Mouse (Mus musculus) urinary bladder, postnatal 25 days (tissue): Measurements from ENCODE around the gene Mxra8.

Source experiments
- DNase-seq: peaks from one replicate; pipeline ENCODE4 v3.0.0; 2022; ENCODE audit warnings: low spot score

The Mxra8 gene

DNA sequence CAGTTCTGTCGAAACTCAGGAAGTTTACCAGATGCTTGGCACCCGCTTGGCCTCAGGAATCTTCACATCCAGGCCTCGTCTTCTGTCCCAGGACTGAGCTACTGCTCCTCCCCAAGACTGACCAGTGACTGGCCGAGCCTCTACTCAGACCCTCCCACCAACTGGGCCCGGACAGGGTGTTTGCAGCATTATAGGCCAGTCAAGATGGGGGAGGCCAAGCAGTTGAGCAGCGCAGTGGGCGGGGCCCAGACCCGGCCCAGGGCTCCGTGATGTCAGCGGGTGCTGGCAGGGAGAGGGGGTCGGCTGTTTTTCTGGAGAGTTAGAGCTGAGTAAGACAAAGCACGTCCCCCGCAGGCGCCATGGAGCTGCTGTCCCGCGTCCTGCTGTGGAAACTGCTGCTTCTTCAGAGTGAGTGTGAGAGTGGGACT, at the start of gene Mxra8:
TSS of gene Mxra8 (plus strand) at position 198 of the 428 bp plus-strand sequence.
- DNase-seq = peak; percentile 67

GRCm38 (mm10) chr4:155790021-155790489, 49.4 kb upstream of the Mxra8 start, which contains the start of gene Ankrd65:
Gene Ankrd65 (plus strand): TSS chr4:155790439.
- DNase-seq = no peak

- DNase-seq = peak; percentile 35
Measured at GRCm38 (mm10) chr4:155790650-155791161, 48.8 kb upstream of the Mxra8 start.

DNA sequence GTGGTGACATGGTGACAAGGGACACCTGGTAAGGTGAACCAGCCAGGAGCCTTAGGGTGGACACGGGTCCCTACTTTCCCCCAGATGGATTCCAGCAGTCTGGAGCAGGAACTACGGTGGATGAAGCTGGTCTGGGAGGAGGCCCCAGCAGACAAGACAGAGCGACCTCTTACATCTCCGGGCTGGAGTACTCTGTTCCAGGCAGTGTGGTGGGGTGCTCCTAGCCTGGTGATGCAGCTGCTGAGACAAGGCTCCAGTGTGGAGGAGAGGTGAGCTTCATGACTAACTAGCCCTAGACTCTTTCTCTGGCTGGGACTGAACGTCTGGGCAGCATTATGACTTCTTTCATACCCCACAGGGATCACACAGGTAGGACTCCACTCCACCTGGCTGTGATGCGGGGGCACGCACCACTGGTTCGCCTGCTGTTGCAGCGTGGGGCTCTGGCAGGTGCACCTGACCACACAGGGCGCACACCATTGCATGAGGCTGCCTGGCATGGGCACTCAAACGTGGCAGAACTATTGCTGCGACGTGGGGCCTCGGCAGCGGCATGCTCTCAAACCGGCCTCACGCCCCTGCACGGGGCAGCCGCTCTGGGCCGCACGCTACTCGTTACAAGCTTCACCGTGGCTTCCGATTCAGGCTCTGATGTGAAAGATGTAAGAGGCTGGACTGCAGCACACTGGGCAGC, 48.1 kb upstream of the Mxra8 start:
- no peak for DNase-seq

DNA sequence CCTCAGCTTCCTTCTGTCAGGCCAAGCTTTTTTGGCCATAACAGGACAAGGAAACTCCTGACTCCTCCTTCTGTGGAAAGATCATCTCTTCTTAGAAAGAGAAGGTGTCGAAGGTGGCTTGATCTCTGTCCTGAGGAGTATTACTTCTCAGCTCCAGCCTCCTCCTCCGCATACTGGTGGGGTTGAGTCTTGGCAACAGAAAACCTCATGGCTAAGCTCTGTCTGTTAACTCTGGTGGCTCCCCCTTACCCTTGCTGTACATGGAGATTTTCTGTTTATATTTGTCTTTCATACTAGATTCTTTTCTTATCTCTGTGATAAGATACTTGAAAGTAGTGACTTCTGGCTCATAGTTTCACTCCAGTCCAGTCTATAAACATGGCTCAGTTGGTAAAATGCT, 45.8 kb upstream of the Mxra8 start:
- DNase-seq = no peak

DNA sequence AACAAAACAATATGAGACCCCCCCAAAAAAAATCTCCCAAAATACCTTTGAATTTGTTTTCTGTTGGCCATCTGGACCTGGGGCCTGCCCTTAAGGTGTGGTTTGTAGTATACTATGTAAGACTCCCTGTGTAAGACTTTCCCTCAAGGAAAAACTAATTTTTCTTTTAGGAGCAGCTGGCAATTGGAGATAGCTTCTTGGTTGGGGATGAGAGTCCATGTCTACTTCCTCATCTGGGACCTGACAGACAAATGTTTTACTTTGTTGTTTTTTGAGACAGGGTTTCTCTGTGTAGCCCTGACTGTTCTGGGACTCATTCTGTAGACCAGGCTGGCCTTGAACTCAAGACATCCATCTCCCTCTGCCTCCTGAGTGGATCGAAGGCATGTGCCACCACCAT, 37.4 kb upstream of the Mxra8 start:
- no peak for DNase-seq

- DNase-seq = no peak
Measured at GRCm38 (mm10) chr4:155802741-155803339, 36.6 kb upstream of the Mxra8 start, which contains the start of gene Mrpl20. Gene Mrpl20 (plus strand): TSS chr4:155802878.

DNA sequence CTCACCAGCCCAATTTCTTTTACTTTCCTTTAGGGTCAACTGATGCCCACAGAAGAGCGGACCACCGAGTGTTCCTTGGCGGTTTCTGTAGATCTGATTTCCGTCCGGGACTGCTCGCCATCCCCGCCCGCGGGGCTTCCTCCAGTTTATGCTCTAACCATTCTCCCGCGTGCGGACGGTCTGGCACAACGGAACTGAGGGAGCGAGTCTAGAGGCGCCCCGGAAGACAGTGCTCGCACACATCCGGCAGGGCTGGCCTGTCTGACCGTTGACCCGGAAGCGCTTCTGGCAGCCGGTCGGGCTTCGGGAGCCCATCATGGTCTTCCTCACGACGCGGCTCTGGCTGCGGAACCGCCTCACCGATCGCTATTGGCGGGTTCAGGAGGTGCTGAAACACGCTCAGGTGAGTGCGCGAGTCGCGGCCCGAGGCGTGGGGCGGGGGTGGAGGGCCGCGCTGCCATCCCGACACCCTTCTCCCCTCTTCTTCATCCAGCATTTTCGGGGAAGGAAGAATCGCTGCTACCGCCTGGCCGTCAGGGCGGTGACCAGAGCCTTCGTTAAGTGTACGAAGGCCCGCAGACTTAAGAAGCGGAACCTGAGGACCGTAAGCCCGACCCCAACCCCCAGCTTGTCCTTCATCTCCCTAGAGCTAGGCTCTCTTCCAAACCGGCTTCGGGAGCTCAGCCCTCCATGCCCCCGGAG, 36.0 kb upstream of the Mxra8 start:
- DNase-seq = peak; percentile 98

DNA sequence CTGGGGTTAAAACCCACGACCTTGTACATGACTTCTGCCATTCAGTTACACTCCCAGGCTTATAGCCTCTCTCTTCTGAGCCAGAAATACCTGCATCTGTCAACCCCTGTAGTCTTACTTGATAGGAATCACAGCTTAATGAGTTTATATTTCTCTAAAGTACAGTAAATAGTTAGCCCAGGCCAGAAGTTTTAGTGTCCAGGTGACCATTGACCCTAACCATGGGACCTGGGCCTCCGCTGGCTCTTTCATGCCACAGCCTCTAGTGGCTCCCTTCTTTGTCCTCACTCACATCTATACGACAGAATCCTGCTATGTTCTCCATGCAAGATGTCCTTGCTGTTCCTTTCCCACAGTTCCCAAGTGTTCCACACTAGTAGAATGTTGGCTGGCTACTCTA, 31.6 kb upstream of the Mxra8 start:
- DNase-seq = no peak

- peak; percentile 81 for DNase-seq
Measured at GRCm38 (mm10) chr4:155811929-155812664, 27.4 kb upstream of the Mxra8 start, which contains the start of gene Ccnl2. Gene Ccnl2 (plus strand): TSS chr4:155812489.

DNA sequence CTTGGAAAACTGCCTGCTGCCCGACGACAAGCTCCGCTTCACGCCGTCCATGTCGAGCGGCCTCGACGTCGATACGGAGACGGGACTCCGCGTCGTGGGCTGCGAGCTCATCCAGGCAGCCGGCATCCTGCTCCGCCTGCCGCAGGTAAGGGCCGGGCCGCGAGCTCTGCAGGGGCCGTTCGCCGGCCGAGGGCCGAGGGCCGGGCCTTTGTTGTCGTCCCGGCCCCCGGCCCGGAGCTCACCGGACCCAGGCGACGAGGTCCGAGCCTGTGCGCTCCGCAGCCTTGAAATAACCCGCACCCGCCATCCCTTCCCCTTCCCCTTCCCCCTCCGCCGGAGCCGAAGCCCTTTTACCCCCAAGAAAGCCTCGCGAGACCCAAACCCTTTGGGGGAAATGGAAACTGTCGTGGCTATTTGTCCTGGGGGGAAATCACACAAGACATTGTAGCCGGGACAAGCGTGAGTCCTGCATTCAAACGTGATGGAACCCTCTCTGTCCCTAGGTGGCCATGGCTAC, 26.8 kb upstream of the Mxra8 start:
- no peak for DNase-seq

DNA sequence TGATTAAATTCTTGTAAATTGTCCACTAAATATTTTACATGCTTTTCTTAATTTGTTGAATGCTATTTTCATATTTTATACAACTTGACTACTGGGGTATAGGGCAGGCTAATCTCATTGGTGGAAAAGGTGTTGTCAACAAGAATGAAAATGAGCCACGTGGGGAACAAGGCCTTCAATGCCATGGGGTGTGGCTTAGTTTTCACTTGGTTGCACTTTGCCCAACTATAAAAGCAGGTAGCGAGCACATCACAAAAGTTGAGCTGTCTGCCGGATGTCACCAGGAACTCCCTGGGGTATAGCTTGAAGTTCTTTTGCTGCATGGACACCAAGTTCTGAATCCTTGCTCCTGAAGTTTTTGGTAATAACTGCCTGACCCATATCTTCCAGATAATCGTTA, 21.9 kb upstream of the Mxra8 start:
- no peak for DNase-seq

GRCm38 (mm10) chr4:155821025-155821424, 18.5 kb upstream of the Mxra8 start:
- no peak for DNase-seq

- DNase-seq = no peak
Measured at GRCm38 (mm10) chr4:155823443-155823842, 16.0 kb upstream of the Mxra8 start.

GRCm38 (mm10) chr4:155829866-155830265, 9.6 kb upstream of the Mxra8 start:
- no peak for DNase-seq

- DNase-seq = no peak
Measured at GRCm38 (mm10) chr4:155830596-155830995, 8.9 kb upstream of the Mxra8 start.

GRCm38 (mm10) chr4:155831205-155831766, 8.2 kb upstream of the Mxra8 start, which contains the start of gene Aurkaip1:
Gene Aurkaip1 (plus strand): TSS chr4:155831272.
- DNase-seq = peak; percentile 94

DNA sequence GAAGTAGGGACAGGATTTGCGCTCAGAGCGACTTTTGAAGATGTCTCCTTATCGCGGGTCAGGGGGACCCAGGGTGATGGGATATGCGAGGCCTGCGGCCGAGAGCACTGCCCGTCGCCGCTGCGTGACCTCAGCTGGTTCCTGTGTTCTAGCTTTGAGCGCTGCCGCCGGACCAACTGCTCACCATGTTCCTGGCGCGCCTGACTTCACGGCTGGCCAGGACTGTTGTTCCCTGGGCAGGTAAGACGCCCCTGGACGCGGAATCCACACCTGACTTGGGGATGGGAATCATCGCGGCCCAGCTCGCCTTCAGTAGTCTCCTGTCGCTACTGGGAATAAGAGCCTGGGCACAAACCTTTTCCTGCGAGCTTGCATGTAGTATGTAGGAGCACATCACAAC, 7.6 kb upstream of the Mxra8 start:
- no peak for DNase-seq

GRCm38 (mm10) chr4:155832321-155832720, 7.2 kb upstream of the Mxra8 start:
- DNase-seq = no peak

GRCm38 (mm10) chr4:155833234-155833633, 6.2 kb upstream of the Mxra8 start:
- DNase-seq = no peak

DNA sequence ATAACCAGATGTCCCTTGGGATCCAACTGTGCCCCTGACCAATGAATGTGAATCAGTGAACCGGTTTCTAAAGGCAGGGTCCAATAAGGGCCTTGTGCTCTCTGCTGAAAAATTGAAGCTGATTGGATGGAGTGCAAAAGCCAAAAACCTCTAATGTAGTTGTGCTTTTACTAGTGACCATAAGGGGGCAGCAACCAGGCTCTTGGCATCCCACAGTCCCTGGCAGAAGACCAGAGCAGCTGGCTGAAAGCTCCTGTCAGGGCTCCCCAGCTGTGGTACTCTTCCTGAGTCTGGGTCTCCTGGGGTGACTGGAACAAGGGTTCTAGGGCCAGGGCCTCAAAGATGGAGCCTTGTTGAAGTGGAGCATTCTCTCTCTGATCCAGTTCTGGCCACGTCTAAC, 5.6 kb upstream of the Mxra8 start:
- DNase-seq = peak; percentile 77
